Mouse (Mus musculus) liver, adult 2 months (tissue): ENCODE results near the gene Zfp536. TPM values are rescaled to one million over a fixed set of nuclear protein-coding genes. Genes with fewer than 3 reads are reported as not detected.

Experiments used
- DNase-seq: peaks from one replicate; pipeline ENCODE4 v3.0.0-alpha.2; 2011; ENCODE audit warnings: low read depth, low spot score; ENCODE audit errors: extremely low read depth
- H3K27ac ChIP-seq: fragments of 200-500 bp; replicated peaks from 2 replicates; pipeline ENCODE4 v1.5.1; 2012; ENCODE audit warnings: low read depth, mild to moderate bottlenecking, control low read depth, inconsistent platforms, low read length; ENCODE audit not compliant: insufficient read depth
- H3K27me3 ChIP-seq: fragments of 200-500 bp; 2 replicates; pipeline ENCODE4 v1.6.1; 2012; ENCODE audit warnings: mild to moderate bottlenecking, moderate library complexity, low read length, inconsistent platforms; ENCODE audit not compliant: control insufficient read depth, insufficient read depth
- H3K36me3 ChIP-seq: fragments of 200-500 bp; 2 replicates; pipeline ENCODE4 v1.6.1; 2012; ENCODE audit warnings: low read length, inconsistent platforms; ENCODE audit not compliant: control insufficient read depth, insufficient read depth
- H3K4me1 ChIP-seq: fragments of 200-500 bp; 2 replicates; pipeline ENCODE4 v1.6.1; 2011; ENCODE audit warnings: low read length; ENCODE audit not compliant: control insufficient read depth, insufficient read depth
- H3K4me3 ChIP-seq: fragments of 200-500 bp; 2 replicates; pipeline ENCODE4 v1.5.1; 2011; ENCODE audit warnings: low read depth, mild to moderate bottlenecking, control low read depth, low read length, moderate library complexity; ENCODE audit not compliant: insufficient read depth
- H3K79me2 ChIP-seq: fragments of 200-500 bp; 2 replicates; pipeline ENCODE4 v1.6.1; 2012; ENCODE audit warnings: inconsistent platforms, mild to moderate bottlenecking, low read length, moderate library complexity; ENCODE audit not compliant: control insufficient read depth, insufficient read depth
- H3K9ac ChIP-seq: fragments of 200-500 bp; 2 replicates; pipeline ENCODE4 v1.6.1; 2012; ENCODE audit warnings: low read depth, mild to moderate bottlenecking, control low read depth, inconsistent platforms, low read length
- CTCF ChIP-seq: fragments of 200-500 bp; IDR thresholded peaks from 2 replicates; pipeline ENCODE4 v1.5.1; 2011; ENCODE audit warnings: low read depth, low read length, control low read depth
- POLR2A ChIP-seq: fragments of 200-500 bp; IDR thresholded peaks from 2 replicates; pipeline ENCODE4 v1.6.1; 2011; ENCODE audit warnings: low read length, control low read depth; ENCODE audit not compliant: insufficient read depth; ENCODE audit errors: extremely low read depth
- WGBS: fragments of 180-500 bp; shearing (Covaris S2); methylation state at CpG from one replicate; pipeline ENCODE4 v1.1.7; 2018; 5-methylcytosine and 5-hydroxymethylcytosine counted together
- polyA plus RNA-seq: library from polyadenylated mRNA; depleted of rRNA; stranded (reverse); fragments of >200 nt; gene quantifications from 2 replicates; pipeline ENCODE4 v1.2.3, GENCODE M21; 2012
- total RNA-seq: library from RNA; depleted of rRNA; stranded (reverse); fragments of >200 nt; gene quantifications from 2 replicates; pipeline ENCODE4 v1.2.3, GENCODE M21; 2014

Zfp536 gene
- total and polyA plus RNA-seq, 2 experiments, result not detected

DNA sequence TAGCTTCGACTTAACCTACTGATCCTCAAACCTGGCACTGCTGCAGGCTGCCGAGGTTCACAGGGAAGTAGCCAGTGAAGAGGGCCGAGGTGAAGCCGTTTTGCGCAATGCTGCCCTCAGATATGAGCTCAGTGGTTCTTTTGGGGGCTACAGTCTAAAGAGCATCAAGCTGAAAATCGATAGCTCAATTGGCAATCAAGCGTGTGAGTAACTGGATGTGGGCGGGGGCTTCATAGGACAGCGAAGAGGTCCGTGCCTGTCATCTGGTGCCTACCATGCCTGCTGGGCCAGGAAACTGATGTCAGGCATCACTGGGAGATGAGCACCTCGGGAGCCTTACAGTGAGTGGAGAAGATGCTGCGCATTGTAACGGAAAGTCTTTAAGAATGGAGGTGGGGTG, 333.5 kb downstream of the Zfp536 start:
- Histone ChIP-seq H3K4me1 (no peaks in the 10 kb centered on the region), H3K79me2 (no peaks in the 10 kb centered on the region), H3K36me3 (no peaks in the 10 kb centered on the region), H3K27me3 (no peaks in the 10 kb centered on the region), H3K27ac (no peak overlapping the region), H3K9ac (no peak overlapping the region), H3K4me3 (no peak overlapping the region)
- no peak for DNase-seq
- WGBS, result 70% methylated on average over 13 of the region's 13 CpGs
- TF ChIP-seq POLR2A, result no peak
- no peak for TF ChIP-seq CTCF

DNA sequence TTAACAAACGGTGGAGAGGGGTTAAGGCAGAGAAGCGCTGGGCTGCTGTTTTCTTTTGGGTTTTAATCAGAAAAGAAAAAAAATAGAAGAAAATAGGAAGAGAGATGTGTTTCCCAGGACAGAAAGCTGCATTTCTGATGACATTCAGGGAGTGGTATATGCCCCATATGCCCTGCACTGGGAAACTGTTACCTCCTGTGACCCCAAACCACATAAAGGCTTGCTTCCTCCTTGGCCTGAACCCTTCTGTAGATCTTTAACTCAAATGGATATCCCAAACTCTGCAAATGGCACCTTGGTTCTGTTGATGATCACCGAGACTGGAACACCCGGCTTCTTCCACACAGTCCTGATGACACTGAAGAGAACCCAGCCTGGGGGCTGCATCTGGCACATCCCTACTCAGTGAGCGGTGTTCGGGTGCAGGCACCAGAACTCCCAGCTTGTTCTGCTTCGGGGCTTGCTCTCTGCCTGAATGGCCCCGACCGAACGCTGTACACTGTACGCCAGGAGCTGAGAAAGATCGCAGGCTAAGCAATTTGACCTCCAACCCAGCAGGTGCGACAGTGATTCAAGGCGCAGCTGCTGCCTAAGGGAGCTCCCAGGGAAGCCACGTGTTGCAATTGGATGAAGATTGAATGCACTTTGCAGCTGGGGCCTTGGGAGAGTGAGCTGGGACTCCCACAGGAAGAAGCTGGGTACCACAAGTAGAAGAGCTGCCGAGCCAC, 334.2 kb downstream of the Zfp536 start:
- Histone ChIP-seq H3K36me3 (no peaks in the 10 kb centered on the region), H3K27ac (no peak overlapping the region), H3K9ac (no peak overlapping the region), H3K79me2 (no peaks in the 10 kb centered on the region), H3K27me3 (no peaks in the 10 kb centered on the region), H3K4me1 (no peaks in the 10 kb centered on the region), H3K4me3 (no peak overlapping the region)
- 79% methylated on average over 16 of the region's 16 CpGs for WGBS
- TF ChIP-seq CTCF (no peak), POLR2A (no peak)
- no peak for DNase-seq

GRCm38 (mm10) chr7:37437887-37438286, 335.6 kb downstream of the Zfp536 start:
- H3K27ac ChIP-seq, result no peak overlapping the region
- no peaks in the 10 kb centered on the region for H3K79me2 ChIP-seq
- H3K4me1 ChIP-seq, result no peaks in the 10 kb centered on the region
- H3K27me3 ChIP-seq, result no peaks in the 10 kb centered on the region
- no peak for TF ChIP-seq POLR2A
- no peak for TF ChIP-seq CTCF
- H3K9ac ChIP-seq, result no peak overlapping the region
- no peak overlapping the region for H3K4me3 ChIP-seq
- H3K36me3 ChIP-seq, result no peaks in the 10 kb centered on the region
- WGBS, result 74% methylated on average over 3 of the region's 3 CpGs
- DNase-seq, result no peak

DNA sequence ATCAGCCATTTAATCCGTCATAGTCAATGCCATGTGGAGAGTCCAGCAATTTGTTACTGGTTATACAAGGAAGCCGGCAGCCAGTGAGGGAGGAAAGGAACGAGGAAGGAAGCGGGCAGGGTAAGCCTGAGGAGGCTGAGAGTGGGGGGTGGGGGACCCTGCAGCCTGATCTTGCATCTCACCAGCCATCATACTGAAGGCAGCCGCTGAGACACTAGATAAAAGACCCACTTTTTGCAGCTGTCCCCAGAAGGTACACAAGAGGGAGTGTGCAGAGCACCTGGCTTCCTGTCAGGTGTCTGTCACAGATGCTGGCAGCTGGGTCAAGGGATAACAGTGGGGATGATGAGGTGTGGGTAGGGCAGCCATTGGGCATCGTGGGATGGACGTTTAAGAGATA, 340.3 kb downstream of the Zfp536 start:
- no peak for TF ChIP-seq CTCF
- no peak for TF ChIP-seq POLR2A
- WGBS, result 54% methylated on average over 7 of the region's 7 CpGs

DNA sequence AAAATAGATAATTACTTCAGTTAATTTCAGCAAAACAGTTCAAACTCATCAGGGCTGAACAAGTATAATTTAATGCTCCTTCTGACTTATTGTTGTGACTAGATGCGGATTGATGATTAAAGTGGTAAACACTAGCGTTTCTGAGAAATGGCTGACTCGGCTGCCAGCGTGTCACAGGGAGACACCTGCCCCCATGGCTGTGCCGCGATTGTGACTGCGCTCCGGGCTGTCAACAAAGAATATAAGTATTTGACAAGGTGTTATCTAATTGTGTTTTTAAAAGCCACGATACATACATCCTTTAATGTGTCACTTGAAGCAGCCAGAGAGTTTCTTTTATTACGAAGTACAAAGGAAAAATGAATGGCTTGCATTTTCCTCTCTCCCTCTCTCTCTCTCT, 342.0 kb downstream of the Zfp536 start:
- Histone ChIP-seq H3K9ac (no peak overlapping the region), H3K4me1 (no peaks in the 10 kb centered on the region), H3K27ac (no peak overlapping the region), H3K79me2 (no peaks in the 10 kb centered on the region), H3K36me3 (no peaks in the 10 kb centered on the region), H3K27me3 (no peaks in the 10 kb centered on the region), H3K4me3 (no peak overlapping the region)
- no peak for DNase-seq
- no peak for TF ChIP-seq POLR2A
- no peak for TF ChIP-seq CTCF
- WGBS, result 82% methylated on average over 10 of the region's 10 CpGs

More for the DNA sequence above, 340.3 kb downstream of the Zfp536 start:
- H3K4me1 ChIP-seq, result no peaks in the 10 kb centered on the region
- H3K4me3 ChIP-seq, result no peak overlapping the region
- no peak overlapping the region for H3K27ac ChIP-seq
- H3K9ac ChIP-seq, result no peak overlapping the region
- DNase-seq, result no peak
- H3K36me3 ChIP-seq, result no peaks in the 10 kb centered on the region
- no peaks in the 10 kb centered on the region for H3K79me2 ChIP-seq
- H3K27me3 ChIP-seq, result no peaks in the 10 kb centered on the region

- Histone ChIP-seq H3K27ac (no peak overlapping the region), H3K27me3 (no peaks in the 10 kb centered on the region), H3K4me1 (no peaks in the 10 kb centered on the region), H3K9ac (no peak overlapping the region), H3K79me2 (no peaks in the 10 kb centered on the region), H3K36me3 (no peaks in the 10 kb centered on the region), H3K4me3 (no peak overlapping the region)
- no peak for DNase-seq
- TF ChIP-seq POLR2A, result no peak
- no peak for TF ChIP-seq CTCF
These were observed 347.4 kb downstream of the Zfp536 start for GRCm38 (mm10) chr7:37426061-37426460.
